Mouse (Mus musculus): Measurements from ENCODE around the gene Gnao1. TPM values are rescaled to one million over a fixed set of nuclear protein-coding genes. Genes with fewer than 3 reads are reported as not detected.

Gene Gnao1
- polyA plus RNA-seq, 1 experiment, result 2.3 TPM

- no peaks in the 10 kb centered on the region for H3K36me3 ChIP-seq (ENCODE audit: control insufficient read depth, insufficient read depth, low read length)
- no peak overlapping the region for H3K4me3 ChIP-seq (ENCODE audit: control insufficient read depth, insufficient read depth, low read length)
- no peak for DNase-seq
- WGBS, result 91% methylated on average over 7 of the region's 7 CpGs
- no peaks in the 10 kb centered on the region for H3K27me3 ChIP-seq (ENCODE audit: control insufficient read depth, insufficient read depth, low read length)
- no peaks in the 10 kb centered on the region for H3K4me1 ChIP-seq (replicated peaks; ENCODE audit: control insufficient read depth, insufficient read depth, low read length)
- TF ChIP-seq CTCF (IDR thresholded peaks at IDR 0.05; ENCODE audit: borderline replicate concordance, control insufficient read depth, extremely low read depth, insufficient read depth, low read length, poor library complexity) (no peak), POLR2A (IDR thresholded peaks at IDR 0.05; ENCODE audit: control insufficient read depth, extremely low read depth, insufficient read depth, low read length, poor library complexity) (no peak)
- H3K27ac ChIP-seq (ENCODE audit: control insufficient read depth, insufficient read depth, low read length), result no peak overlapping the region
These were observed 74.5 kb downstream of the Gnao1 start for GRCm38 (mm10) chr8:93884316-93884715.

GRCm38 (mm10) chr8:93886181-93886580, 76.4 kb downstream of the Gnao1 start:
- no peak overlapping the region for H3K27ac ChIP-seq (ENCODE audit: control insufficient read depth, insufficient read depth, low read length)
- H3K4me3 ChIP-seq (ENCODE audit: control insufficient read depth, insufficient read depth, low read length), result no peak overlapping the region
- no peaks in the 10 kb centered on the region for H3K36me3 ChIP-seq (ENCODE audit: control insufficient read depth, insufficient read depth, low read length)
- no peak for TF ChIP-seq POLR2A (IDR thresholded peaks at IDR 0.05; ENCODE audit: control insufficient read depth, extremely low read depth, insufficient read depth, low read length, poor library complexity)
- TF ChIP-seq CTCF (IDR thresholded peaks at IDR 0.05; ENCODE audit: borderline replicate concordance, control insufficient read depth, extremely low read depth, insufficient read depth, low read length, poor library complexity), result no peak
- 92% methylated on average over 5 of the region's 5 CpGs for WGBS
- DNase-seq, result no peak
- H3K4me1 ChIP-seq (replicated peaks; ENCODE audit: control insufficient read depth, insufficient read depth, low read length), result no peaks in the 10 kb centered on the region
- no peaks in the 10 kb centered on the region for H3K27me3 ChIP-seq (ENCODE audit: control insufficient read depth, insufficient read depth, low read length)

- Histone ChIP-seq H3K27ac (ENCODE audit: control insufficient read depth, insufficient read depth, low read length) (no peak overlapping the region), H3K4me1 (replicated peaks; ENCODE audit: control insufficient read depth, insufficient read depth, low read length) (no peaks in the 10 kb centered on the region), H3K36me3 (ENCODE audit: control insufficient read depth, insufficient read depth, low read length) (no peaks in the 10 kb centered on the region), H3K4me3 (ENCODE audit: control insufficient read depth, insufficient read depth, low read length) (no peak overlapping the region), H3K27me3 (ENCODE audit: control insufficient read depth, insufficient read depth, low read length) (no peaks in the 10 kb centered on the region)
- WGBS, result 71% methylated on average over 4 of the region's 4 CpGs
- TF ChIP-seq CTCF (IDR thresholded peaks at IDR 0.05; ENCODE audit: borderline replicate concordance, control insufficient read depth, extremely low read depth, insufficient read depth, low read length, poor library complexity), result no peak
- no peak for TF ChIP-seq POLR2A (IDR thresholded peaks at IDR 0.05; ENCODE audit: control insufficient read depth, extremely low read depth, insufficient read depth, low read length, poor library complexity)
- no peak for DNase-seq
These were observed 78.4 kb downstream of the Gnao1 start for GRCm38 (mm10) chr8:93888150-93888676.

GRCm38 (mm10) chr8:93888702-93889480, 79.1 kb downstream of the Gnao1 start:
- H3K4me1 ChIP-seq (replicated peaks; ENCODE audit: control insufficient read depth, insufficient read depth, low read length), result no peaks in the 10 kb centered on the region
- H3K4me3 ChIP-seq (ENCODE audit: control insufficient read depth, insufficient read depth, low read length), result no peak overlapping the region
- H3K36me3 ChIP-seq (ENCODE audit: control insufficient read depth, insufficient read depth, low read length), result no peaks in the 10 kb centered on the region
- 82% methylated on average over 11 of the region's 11 CpGs for WGBS
- no peak for DNase-seq
- no peak overlapping the region for H3K27ac ChIP-seq (ENCODE audit: control insufficient read depth, insufficient read depth, low read length)
- no peak for TF ChIP-seq CTCF (IDR thresholded peaks at IDR 0.05; ENCODE audit: borderline replicate concordance, control insufficient read depth, extremely low read depth, insufficient read depth, low read length, poor library complexity)
- no peak for TF ChIP-seq POLR2A (IDR thresholded peaks at IDR 0.05; ENCODE audit: control insufficient read depth, extremely low read depth, insufficient read depth, low read length, poor library complexity)
- H3K27me3 ChIP-seq (ENCODE audit: control insufficient read depth, insufficient read depth, low read length), result no peaks in the 10 kb centered on the region

- WGBS, result 85% methylated on average over 3 of the region's 3 CpGs
- Histone ChIP-seq H3K4me1 (replicated peaks; ENCODE audit: control insufficient read depth, insufficient read depth, low read length) (no peaks in the 10 kb centered on the region), H3K27ac (ENCODE audit: control insufficient read depth, insufficient read depth, low read length) (no peak overlapping the region), H3K4me3 (ENCODE audit: control insufficient read depth, insufficient read depth, low read length) (no peak overlapping the region), H3K27me3 (ENCODE audit: control insufficient read depth, insufficient read depth, low read length) (no peaks in the 10 kb centered on the region), H3K36me3 (ENCODE audit: control insufficient read depth, insufficient read depth, low read length) (no peaks in the 10 kb centered on the region)
- no peak for TF ChIP-seq POLR2A (IDR thresholded peaks at IDR 0.05; ENCODE audit: control insufficient read depth, extremely low read depth, insufficient read depth, low read length, poor library complexity)
- TF ChIP-seq CTCF (IDR thresholded peaks at IDR 0.05; ENCODE audit: borderline replicate concordance, control insufficient read depth, extremely low read depth, insufficient read depth, low read length, poor library complexity), result no peak
- DNase-seq, result no peak
These were observed 83.8 kb downstream of the Gnao1 start for GRCm38 (mm10) chr8:93893556-93893955.

- DNase-seq, result no peak
- Histone ChIP-seq H3K36me3 (ENCODE audit: control insufficient read depth, insufficient read depth, low read length) (no peaks in the 10 kb centered on the region), H3K4me3 (ENCODE audit: control insufficient read depth, insufficient read depth, low read length) (no peak overlapping the region), H3K27me3 (ENCODE audit: control insufficient read depth, insufficient read depth, low read length) (no peaks in the 10 kb centered on the region), H3K27ac (ENCODE audit: control insufficient read depth, insufficient read depth, low read length) (no peak overlapping the region), H3K4me1 (replicated peaks; ENCODE audit: control insufficient read depth, insufficient read depth, low read length) (no peaks in the 10 kb centered on the region)
- TF ChIP-seq POLR2A (IDR thresholded peaks at IDR 0.05; ENCODE audit: control insufficient read depth, extremely low read depth, insufficient read depth, low read length, poor library complexity) (no peak), CTCF (IDR thresholded peaks at IDR 0.05; ENCODE audit: borderline replicate concordance, control insufficient read depth, extremely low read depth, insufficient read depth, low read length, poor library complexity) (no peak)
- 90% methylated on average over 7 of the region's 7 CpGs for WGBS
These were observed 87.2 kb downstream of the Gnao1 start for GRCm38 (mm10) chr8:93896841-93897551.

Data from thymus, adult 2 months (tissue).